Mouse (Mus musculus) kidney, embryonic 16.5 days (tissue): Measurements from ENCODE around the gene Meis3. TPM values are rescaled to one million over a fixed set of nuclear protein-coding genes. Genes with fewer than 3 reads are reported as not detected.

Experiments
- ATAC-seq: fragments of 200-750 bp; cut with Nextera tagmentation; 2 replicates; pipeline ENCODE4 v1.8.0; 2017; ENCODE audit warnings: moderate TSS enrichment; ENCODE audit not compliant: low FRiP score, low TSS enrichment
- H3K27ac ChIP-seq: fragments of 300-500 bp; sonication (generic); 2 replicates; pipeline ENCODE4 v1.5.1; 2014; ENCODE audit warnings: low read length
- H3K27me3 ChIP-seq: fragments of 300-500 bp; sonication (generic); 2 replicates; pipeline ENCODE4 v1.6.1; 2014; ENCODE audit warnings: low read length, control low read depth, mixed read lengths; ENCODE audit not compliant: insufficient read depth
- H3K36me3 ChIP-seq: fragments of 300-500 bp; sonication (generic); 2 replicates; pipeline ENCODE4 v1.6.1; 2014; ENCODE audit warnings: low read length, control low read depth, mixed read lengths; ENCODE audit not compliant: insufficient read depth
- H3K4me1 ChIP-seq: fragments of 300-500 bp; sonication (generic); 2 replicates; pipeline ENCODE4 v1.6.1; 2014; ENCODE audit warnings: low read length, control low read depth, mixed read lengths; ENCODE audit not compliant: insufficient read depth
- H3K4me2 ChIP-seq: fragments of 300-500 bp; sonication (generic); replicated peaks from 2 replicates; pipeline ENCODE4 v1.6.1; 2014; ENCODE audit warnings: low read depth, low read length
- H3K4me3 ChIP-seq: fragments of 300-500 bp; sonication (generic); 2 replicates; pipeline ENCODE4 v1.5.1; 2014; ENCODE audit warnings: mild to moderate bottlenecking, low read length
- H3K9ac ChIP-seq: fragments of 300-500 bp; sonication (generic); replicated peaks from 2 replicates; pipeline ENCODE4 v1.6.1; 2014; ENCODE audit warnings: low read length
- H3K9me3 ChIP-seq: fragments of 300-500 bp; sonication (generic); 2 replicates; pipeline ENCODE4 v1.6.1; 2016; ENCODE audit warnings: low read length, control low read depth
- WGBS: fragments of 180-500 bp; shearing (Covaris S2); extraction: QIAGEN DNeasy Blood & Tissue Kit; methylation state at CpG from one replicate; pipeline ENCODE4 v1.1.7; 2014; 5-methylcytosine and 5-hydroxymethylcytosine counted together
- polyA plus RNA-seq: library from polyadenylated mRNA; unstranded; fragments of >200 nt; fragmentation: Nextera tagmentation; extraction: Ambion mirVana; gene quantifications from 2 replicates; pipeline ENCODE4 v1.2.1, GENCODE M21; 2015

The Meis3 gene
- 23.9 and 27.7 TPM in 2 replicates for polyA plus RNA-seq

DNA sequence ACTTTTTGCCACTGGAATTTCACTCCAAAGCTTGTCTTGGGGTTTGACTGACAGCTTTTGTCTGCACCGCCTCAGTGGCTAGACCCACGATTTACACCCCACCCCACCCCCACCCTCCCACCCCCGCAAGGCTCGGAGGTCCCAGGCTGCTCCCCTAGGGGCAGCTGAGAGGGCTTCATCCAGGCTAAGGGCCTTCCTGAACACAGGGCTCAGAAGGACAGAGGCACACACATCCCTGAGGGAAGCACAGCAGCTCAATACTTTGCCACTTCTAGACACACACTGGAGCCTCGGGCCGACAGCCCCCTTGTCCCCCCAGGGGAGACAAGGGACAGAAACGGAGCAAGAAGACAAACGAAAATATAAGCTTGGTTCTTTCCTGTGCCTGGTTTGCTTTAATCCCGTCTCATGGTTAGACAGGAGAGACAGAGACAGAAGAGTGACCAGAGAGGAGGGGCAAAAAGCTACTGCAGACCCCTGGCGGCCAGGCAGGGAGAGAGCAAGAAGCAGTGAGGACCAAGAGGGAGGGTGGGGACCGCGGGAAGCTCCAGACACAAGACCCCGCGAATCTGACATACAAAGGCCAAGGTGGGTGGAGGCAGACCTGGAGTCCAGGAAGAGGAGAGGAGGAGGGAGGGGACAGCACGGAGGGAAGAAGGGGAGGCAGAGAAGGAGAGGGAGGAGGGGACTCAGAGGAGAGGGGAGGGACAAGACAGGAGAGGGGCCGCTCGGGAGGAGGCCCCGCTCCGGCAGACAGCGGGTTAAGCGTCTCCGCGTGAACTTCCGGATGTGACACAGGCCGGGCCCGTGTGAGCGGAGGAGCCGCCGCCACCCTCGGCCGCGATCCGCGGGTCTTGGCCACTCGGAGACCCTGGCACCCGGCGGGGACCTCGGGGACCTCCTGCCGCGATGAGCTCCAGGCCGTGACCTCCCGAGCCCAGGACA, at the start of gene Meis3:
Meis3 (plus strand) TSS at position 494 of the 945 bp plus-strand sequence.
- ATAC-seq: peak; percentile 79
- Histone ChIP-seq H3K9me3 (no peaks in the 10 kb centered on the region), H3K27ac (0 out of 2 replicates have a peak within 1 kb of the TSS, but pooled peaks have one; percentile 38), H3K4me2 (peak within 1 kb of the TSS; percentile 65), H3K36me3 (peaks cover 10% of the 10 kb centered on the region; the same call in 1 of the 2 replicates), H3K4me1 (peaks cover 31% of the 10 kb centered on the region), H3K4me3 (peak within 1 kb of the TSS; percentile 59), H3K27me3 (peaks cover 6% of the 10 kb centered on the region; the same call in 1 of the 2 replicates), H3K9ac (peak within 1 kb of the TSS; percentile 65)
- WGBS: under 1% methylated on average over 42 of the region's 42 CpGs

GRCm38 (mm10) chr7:16125829-16126228, 49.1 kb upstream of the Meis3 start:
- no peak for ATAC-seq
- Histone ChIP-seq H3K9me3 (no peaks in the 10 kb centered on the region), H3K4me2 (no peak overlapping the region), H3K4me1 (peaks cover 12% of the 10 kb centered on the region), H3K36me3 (peaks cover 9% of the 10 kb centered on the region), H3K27ac (no peak overlapping the region), H3K4me3 (no peak overlapping the region), H3K9ac (no peak overlapping the region), H3K27me3 (peaks cover under 1% of the 10 kb centered on the region; the same call in 1 of the 2 replicates)
- 80% methylated on average over 9 of the region's 9 CpGs for WGBS

GRCm38 (mm10) chr7:16128344-16128743, 46.5 kb upstream of the Meis3 start:
- ATAC-seq: no peak
- H3K27me3 ChIP-seq: peaks cover 3% of the 10 kb centered on the region; the same call in 1 of the 2 replicates
- no peak overlapping the region for H3K4me2 ChIP-seq
- H3K4me3 ChIP-seq: no peak overlapping the region
- 84% methylated on average over 6 of the region's 6 CpGs for WGBS
- H3K9me3 ChIP-seq: no peaks in the 10 kb centered on the region
- no peak overlapping the region for H3K9ac ChIP-seq
- peaks cover 26% of the 10 kb centered on the region for H3K4me1 ChIP-seq
- H3K27ac ChIP-seq: no peak overlapping the region
- H3K36me3 ChIP-seq: peaks cover 9% of the 10 kb centered on the region; the same call in 1 of the 2 replicates

GRCm38 (mm10) chr7:16128899-16129298, 46.0 kb upstream of the Meis3 start:
- Histone ChIP-seq H3K9me3 (no peaks in the 10 kb centered on the region), H3K4me1 (peaks cover 26% of the 10 kb centered on the region), H3K4me2 (peak overlapping the region; percentile 95), H3K9ac (no peak overlapping the region), H3K4me3 (no peak overlapping the region), H3K36me3 (peaks cover 5% of the 10 kb centered on the region; the same call in 1 of the 2 replicates), H3K27me3 (peaks cover 3% of the 10 kb centered on the region; the same call in 1 of the 2 replicates), H3K27ac (no peak overlapping the region)
- no peak for ATAC-seq
- 64% methylated on average over 5 of the region's 5 CpGs for whole genome bisulfite sequencing

DNA sequence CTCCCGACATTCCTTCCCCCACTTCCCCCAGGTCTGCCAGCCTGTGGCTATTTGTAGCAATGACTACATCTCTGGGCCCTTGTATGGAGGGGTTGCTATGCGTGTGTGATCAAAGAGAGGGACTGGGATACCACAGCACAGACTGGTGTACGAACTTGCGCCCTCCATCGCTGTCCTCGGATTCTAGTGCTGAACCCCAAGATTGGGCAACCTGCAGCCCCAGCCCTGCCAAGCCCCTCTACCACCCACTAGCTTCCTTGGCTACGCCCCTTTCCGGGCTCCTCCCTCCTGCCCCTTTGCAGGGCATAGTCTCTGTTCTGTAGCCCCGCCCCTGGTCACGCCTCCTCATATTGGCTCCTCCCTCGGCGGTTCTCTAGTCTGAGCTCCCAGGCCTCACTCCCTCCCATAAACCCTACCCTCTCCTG, 45.5 kb upstream of the Meis3 start, which contains the start of gene Slc8a2:
Slc8a2 (plus strand) TSS at position 406 of the 425 bp plus-strand sequence.
- peaks cover 3% of the 10 kb centered on the region; the same call in 1 of the 2 replicates for H3K27me3 ChIP-seq
- no peaks in the 10 kb centered on the region for H3K9me3 ChIP-seq
- WGBS: 0% methylated on average over 12 of the region's 12 CpGs
- peaks cover 5% of the 10 kb centered on the region; the same call in 1 of the 2 replicates for H3K36me3 ChIP-seq
- H3K4me2 ChIP-seq: peak within 1 kb of the TSS; percentile 95
- ATAC-seq: peak; percentile 85
- H3K4me3 ChIP-seq: peak within 1 kb of the TSS; percentile 64
- peak within 1 kb of the TSS; percentile 76 for H3K9ac ChIP-seq
- H3K27ac ChIP-seq: peak within 1 kb of the TSS; percentile 78
- peaks cover 26% of the 10 kb centered on the region for H3K4me1 ChIP-seq

- Histone ChIP-seq H3K4me2 (peak overlapping the region; percentile 95), H3K36me3 (no peaks in the 10 kb centered on the region), H3K4me3 (peak overlapping the region; percentile 64), H3K27me3 (peaks cover 3% of the 10 kb centered on the region; the same call in 1 of the 2 replicates), H3K9ac (peak overlapping the region; percentile 76), H3K9me3 (no peaks in the 10 kb centered on the region), H3K27ac (peak overlapping the region; percentile 78), H3K4me1 (peaks cover 26% of the 10 kb centered on the region)
- peak; percentile 87 for ATAC-seq
- WGBS: under 1% methylated on average over 36 of the region's 38 CpGs
These were observed 44.8 kb upstream of the Meis3 start for GRCm38 (mm10) chr7:16129846-16130691.

GRCm38 (mm10) chr7:16130956-16131634, 43.8 kb upstream of the Meis3 start:
- peak overlapping the region; percentile 76; the same call in 1 of the 2 replicates for H3K9ac ChIP-seq
- H3K9me3 ChIP-seq: no peaks in the 10 kb centered on the region
- WGBS: 31% methylated on average over 13 of the region's 13 CpGs
- H3K4me3 ChIP-seq: peak overlapping the region; percentile 64; the same call in 1 of the 2 replicates
- H3K27me3 ChIP-seq: peaks cover 3% of the 10 kb centered on the region; the same call in 1 of the 2 replicates
- H3K4me1 ChIP-seq: peaks cover 26% of the 10 kb centered on the region
- H3K36me3 ChIP-seq: no peaks in the 10 kb centered on the region
- no peak for ATAC-seq
- no peak overlapping the region for H3K27ac ChIP-seq
- H3K4me2 ChIP-seq: peak overlapping the region; percentile 95

- Histone ChIP-seq H3K9ac (no peak overlapping the region), H3K9me3 (no peaks in the 10 kb centered on the region), H3K27ac (no peak overlapping the region), H3K4me2 (no peak overlapping the region), H3K27me3 (peaks cover 3% of the 10 kb centered on the region; the same call in 1 of the 2 replicates), H3K36me3 (no peaks in the 10 kb centered on the region), H3K4me3 (no peak overlapping the region), H3K4me1 (peaks cover 26% of the 10 kb centered on the region)
- 10% methylated on average over 7 of the region's 7 CpGs for WGBS
- ATAC-seq: no peak
These were observed 42.7 kb upstream of the Meis3 start for GRCm38 (mm10) chr7:16132161-16132581.

DNA sequence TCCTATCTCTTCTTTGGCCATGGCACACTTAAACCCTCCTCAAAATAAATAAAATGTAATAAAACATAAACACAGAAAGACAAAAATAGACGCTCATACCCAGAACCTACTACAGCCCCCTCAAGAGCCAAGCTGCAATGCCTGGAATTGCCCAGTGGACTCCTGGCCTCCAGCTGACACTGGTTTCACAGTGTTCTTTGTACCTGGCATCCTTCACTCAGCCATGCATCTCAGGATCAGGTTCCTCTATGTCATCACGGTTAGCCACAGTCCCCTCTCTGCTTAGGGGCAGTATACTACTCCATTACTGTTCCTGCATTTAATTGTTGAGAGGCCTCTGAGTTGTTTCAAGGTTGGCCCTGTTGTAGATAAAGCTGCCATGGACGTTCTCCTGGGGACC, 42.0 kb upstream of the Meis3 start:
- Histone ChIP-seq H3K9me3 (no peaks in the 10 kb centered on the region), H3K4me2 (no peak overlapping the region), H3K9ac (no peak overlapping the region), H3K36me3 (no peaks in the 10 kb centered on the region), H3K27me3 (peaks cover 3% of the 10 kb centered on the region; the same call in 1 of the 2 replicates), H3K27ac (no peak overlapping the region), H3K4me3 (no peak overlapping the region), H3K4me1 (peaks cover 26% of the 10 kb centered on the region)
- ATAC-seq: no peak
- 67% methylated on average over 3 of the region's 3 CpGs for WGBS
